Mouse (Mus musculus): Measurements from ENCODE around the gene Ssu72. TPM values are rescaled to one million over a fixed set of nuclear protein-coding genes. Genes with fewer than 3 reads are reported as not detected.

The Ssu72 gene
- total RNA-seq, 1 experiment = 129 TPM

- Histone ChIP-seq H3K9ac (ENCODE audit: insufficient read depth, low read depth, low read length, poor library complexity, severe bottlenecking) (no peak overlapping the region), H3K4me1 (ENCODE audit: control insufficient read depth in 2 of 2, insufficient read depth in 2 of 2, low read length in 2 of 2, poor library complexity in 1 of 2) (peaks cover 8 to 11% of the 10 kb centered on the region in 2 experiments), H3K4me3 (ENCODE audit: insufficient read depth in 1 of 2, low read depth in 1 of 2, low read length in 2 of 2, poor library complexity in 1 of 2, severe bottlenecking in 1 of 2) (no peak overlapping the region), H3K9me3 (ENCODE audit: control insufficient read depth, insufficient read depth, low read depth, low read length) (no peaks in the 10 kb centered on the region), H3K27ac (ENCODE audit: insufficient read depth, low read depth, low read length, poor library complexity, severe bottlenecking) (no peak overlapping the region), H3K36me3 (ENCODE audit: control insufficient read depth, insufficient read depth, low read length, poor library complexity, severe bottlenecking) (no peaks in the 10 kb centered on the region)
- in situ Hi-C loops (cut with MboI; ENCODE audit: low sequenced_read_pairs in 2 of 2, unreplicated experiment in 2 of 2) = no loop called here
- DNase-seq (ENCODE audit: low read depth, low spot score) = no peak
- TF ChIP-seq CHD2 (IDR thresholded peaks at IDR 0.05; ENCODE audit: low read depth, low read length) (no peak), ZC3H11A (IDR thresholded peaks at IDR 0.05; ENCODE audit: borderline replicate concordance, low read depth, low read length) (no peak)
Observed at GRCm38 (mm10) chr4:155708582-155708981, 4.0 kb downstream of the Ssu72 start.

DNA sequence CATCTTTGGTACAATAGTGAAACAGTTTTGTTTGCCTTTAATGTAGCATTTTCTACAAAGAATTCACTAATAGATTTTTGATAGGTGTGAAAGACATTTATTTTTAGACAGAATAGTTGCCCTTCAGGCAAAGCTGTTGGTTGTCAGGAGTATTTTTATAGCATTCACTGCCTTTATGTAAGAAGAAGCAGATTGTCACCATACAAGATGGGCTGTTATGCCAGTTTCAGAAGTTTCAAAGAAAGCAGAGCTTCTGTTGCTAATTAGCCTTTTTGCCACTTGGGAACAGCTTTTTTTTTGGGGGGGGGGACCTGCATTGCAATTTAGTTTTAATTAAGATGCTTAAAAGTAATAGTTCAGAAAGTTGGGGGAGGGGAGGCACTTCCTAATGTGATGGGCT, 4.4 kb downstream of the Ssu72 start:
- peaks cover 9 to 11% of the 10 kb centered on the region in 2 experiments for H3K4me1 ChIP-seq (ENCODE audit: control insufficient read depth in 2 of 2, insufficient read depth in 2 of 2, low read length in 2 of 2, poor library complexity in 1 of 2)
- no peaks in the 10 kb centered on the region for H3K36me3 ChIP-seq (ENCODE audit: control insufficient read depth, insufficient read depth, low read length, poor library complexity, severe bottlenecking)
- no peak overlapping the region for H3K27ac ChIP-seq (ENCODE audit: insufficient read depth, low read depth, low read length, poor library complexity, severe bottlenecking)
- in situ Hi-C loops (cut with MboI; ENCODE audit: low sequenced_read_pairs in 2 of 2, unreplicated experiment in 2 of 2) = no loop called here
- no peak for DNase-seq (ENCODE audit: low read depth, low spot score)
- no peaks in the 10 kb centered on the region for H3K9me3 ChIP-seq (ENCODE audit: control insufficient read depth, insufficient read depth, low read depth, low read length)
- no peak overlapping the region for H3K4me3 ChIP-seq (ENCODE audit: insufficient read depth in 1 of 2, low read depth in 1 of 2, low read length in 2 of 2, poor library complexity in 1 of 2, severe bottlenecking in 1 of 2)
- no peak overlapping the region for H3K9ac ChIP-seq (ENCODE audit: insufficient read depth, low read depth, low read length, poor library complexity, severe bottlenecking)
- TF ChIP-seq MAFK (IDR thresholded peaks at IDR 0.05; ENCODE audit: insufficient read depth, low read depth, low read length) (no peak), HCFC1 (IDR thresholded peaks at IDR 0.05; ENCODE audit: borderline replicate concordance, insufficient read depth, low read length) (no peak), ZC3H11A (IDR thresholded peaks at IDR 0.05; ENCODE audit: borderline replicate concordance, low read depth, low read length) (no peak), ZNF384 (IDR thresholded peaks at IDR 0.05; ENCODE audit: low read depth, low read length) (no peak), CHD2 (IDR thresholded peaks at IDR 0.05; ENCODE audit: low read depth, low read length) (no peak)

DNA sequence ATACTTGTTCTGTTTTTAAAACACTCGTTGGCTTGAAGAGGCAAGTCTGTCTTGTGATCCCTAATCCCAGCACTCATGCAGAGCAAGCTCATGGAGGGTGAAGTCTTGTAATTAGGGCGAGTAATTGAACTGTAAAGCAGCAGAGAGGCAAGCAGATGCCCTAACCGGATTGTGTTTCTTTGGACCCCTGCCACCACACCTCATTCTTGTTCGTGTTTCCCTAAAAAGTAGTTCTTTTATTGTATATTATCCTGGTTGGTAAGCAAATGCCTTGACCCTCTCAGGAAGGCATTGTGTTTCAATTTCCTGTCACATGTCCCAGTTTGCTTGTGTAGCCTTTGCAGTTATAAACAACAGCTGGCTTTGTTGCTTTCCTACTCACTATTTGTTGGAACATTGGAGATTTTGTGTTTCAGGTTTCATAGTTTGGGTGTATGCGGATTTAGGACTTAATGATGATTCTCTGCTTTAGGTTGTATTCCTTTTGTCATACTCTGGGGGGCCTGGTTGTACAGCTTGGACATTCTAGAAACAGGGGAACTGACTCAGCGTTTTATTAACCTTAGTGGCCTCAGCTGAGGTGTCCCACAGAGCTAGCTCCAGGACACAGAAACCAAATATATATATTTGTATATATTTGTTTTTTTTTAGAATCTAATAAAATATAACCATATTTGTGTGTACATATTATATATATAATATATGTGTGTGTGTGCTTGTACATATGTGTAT, 6.1 kb downstream of the Ssu72 start:
- Histone ChIP-seq H3K36me3 (ENCODE audit: control insufficient read depth, insufficient read depth, low read length, poor library complexity, severe bottlenecking) (peaks cover 7% of the 10 kb centered on the region), H3K9ac (ENCODE audit: insufficient read depth, low read depth, low read length, poor library complexity, severe bottlenecking) (0 out of 2 replicates have a peak overlapping the region, but pooled peaks have one; percentile 18), H3K4me1 (ENCODE audit: control insufficient read depth in 2 of 2, insufficient read depth in 2 of 2, low read length in 2 of 2, poor library complexity in 1 of 2) (peaks cover 9 to 11% of the 10 kb centered on the region in 2 experiments), H3K4me3 (ENCODE audit: insufficient read depth in 1 of 2, low read depth in 1 of 2, low read length in 2 of 2, poor library complexity in 1 of 2, severe bottlenecking in 1 of 2) (no peak overlapping the region), H3K27ac (ENCODE audit: insufficient read depth, low read depth, low read length, poor library complexity, severe bottlenecking) (no peak overlapping the region), H3K9me3 (ENCODE audit: control insufficient read depth, insufficient read depth, low read depth, low read length) (no peaks in the 10 kb centered on the region)
- no peak for DNase-seq (ENCODE audit: low read depth, low spot score)
- no peak for TF ChIP-seq CHD2 (IDR thresholded peaks at IDR 0.05; ENCODE audit: low read depth, low read length)
- TF ChIP-seq MAFK (IDR thresholded peaks at IDR 0.05; ENCODE audit: insufficient read depth, low read depth, low read length) = 0 out of 2 replicates have a peak, but pooled peaks have one; percentile 39
- in situ Hi-C loops (cut with MboI; ENCODE audit: low sequenced_read_pairs in 2 of 2, unreplicated experiment in 2 of 2) = no loop called here

GRCm38 (mm10) chr4:155721668-155722083, 17.1 kb downstream of the Ssu72 start:
- Histone ChIP-seq H3K4me3 (ENCODE audit: insufficient read depth in 1 of 2, low read depth in 1 of 2, low read length in 2 of 2, poor library complexity in 1 of 2, severe bottlenecking in 1 of 2) (no peak overlapping the region), H3K9ac (ENCODE audit: insufficient read depth, low read depth, low read length, poor library complexity, severe bottlenecking) (no peak overlapping the region), H3K9me3 (ENCODE audit: control insufficient read depth, insufficient read depth, low read depth, low read length) (no peaks in the 10 kb centered on the region), H3K36me3 (ENCODE audit: control insufficient read depth, insufficient read depth, low read length, poor library complexity, severe bottlenecking) (peaks cover 21% of the 10 kb centered on the region), H3K27ac (ENCODE audit: insufficient read depth, low read depth, low read length, poor library complexity, severe bottlenecking) (peak overlapping the region; percentile 5; the same call in 1 of the 2 replicates), H3K4me1 (ENCODE audit: control insufficient read depth in 2 of 2, insufficient read depth in 2 of 2, low read length in 2 of 2, poor library complexity in 1 of 2) (peaks cover 3 to 5% of the 10 kb centered on the region in 2 experiments; a peak in 2 of 4 replicates)
- in situ Hi-C loops (cut with MboI; ENCODE audit: low sequenced_read_pairs in 2 of 2, unreplicated experiment in 2 of 2) = no loop called here
- TF ChIP-seq ZNF384 (IDR thresholded peaks at IDR 0.05; ENCODE audit: low read depth, low read length) (no peak), ZC3H11A (IDR thresholded peaks at IDR 0.05; ENCODE audit: borderline replicate concordance, low read depth, low read length) (no peak), MAFK (IDR thresholded peaks at IDR 0.05; ENCODE audit: insufficient read depth, low read depth, low read length) (peak; percentile 84)
- DNase-seq (ENCODE audit: low read depth, low spot score) = no peak

GRCm38 (mm10) chr4:155727993-155728392, 23.4 kb downstream of the Ssu72 start:
- in situ Hi-C loops (cut with MboI; ENCODE audit: low sequenced_read_pairs in 2 of 2, unreplicated experiment in 2 of 2) = no loop called here
- TF ChIP-seq HCFC1 (IDR thresholded peaks at IDR 0.05; ENCODE audit: borderline replicate concordance, insufficient read depth, low read length) (no peak), MAFK (IDR thresholded peaks at IDR 0.05; ENCODE audit: insufficient read depth, low read depth, low read length) (no peak), CHD2 (IDR thresholded peaks at IDR 0.05; ENCODE audit: low read depth, low read length) (no peak), ZNF384 (IDR thresholded peaks at IDR 0.05; ENCODE audit: low read depth, low read length) (no peak), ZC3H11A (IDR thresholded peaks at IDR 0.05; ENCODE audit: borderline replicate concordance, low read depth, low read length) (no peak)
- peaks cover 27% of the 10 kb centered on the region for H3K36me3 ChIP-seq (ENCODE audit: control insufficient read depth, insufficient read depth, low read length, poor library complexity, severe bottlenecking)
- no peak for DNase-seq (ENCODE audit: low read depth, low spot score)
- H3K4me3 ChIP-seq (ENCODE audit: insufficient read depth in 1 of 2, low read depth in 1 of 2, low read length in 2 of 2, poor library complexity in 1 of 2, severe bottlenecking in 1 of 2) = no peak overlapping the region
- H3K9me3 ChIP-seq (ENCODE audit: control insufficient read depth, insufficient read depth, low read depth, low read length) = no peaks in the 10 kb centered on the region
- H3K4me1 ChIP-seq (ENCODE audit: control insufficient read depth in 2 of 2, insufficient read depth in 2 of 2, low read length in 2 of 2, poor library complexity in 1 of 2) = no peaks in the 10 kb centered on the region
- no peak overlapping the region for H3K9ac ChIP-seq (ENCODE audit: insufficient read depth, low read depth, low read length, poor library complexity, severe bottlenecking)
- H3K27ac ChIP-seq (ENCODE audit: insufficient read depth, low read depth, low read length, poor library complexity, severe bottlenecking) = no peak overlapping the region

Data from ES-E14 (cell line).